Mouse (Mus musculus) lung, postnatal 36 days (tissue): ENCODE results near the gene Tmem182.

Source experiments
- DNase-seq: peaks from one replicate; pipeline ENCODE4 v3.0.0; 2022; ENCODE audit warnings: mixed read lengths

Tmem182 gene

GRCm38 (mm10) chr1:40800908-40801307 is 4.5 kb upstream of the Tmem182 start:
- no peak for DNase-seq

GRCm38 (mm10) chr1:40802759-40803158 is 2.6 kb upstream of the Tmem182 start:
- peak; percentile 71 for DNase-seq

DNA sequence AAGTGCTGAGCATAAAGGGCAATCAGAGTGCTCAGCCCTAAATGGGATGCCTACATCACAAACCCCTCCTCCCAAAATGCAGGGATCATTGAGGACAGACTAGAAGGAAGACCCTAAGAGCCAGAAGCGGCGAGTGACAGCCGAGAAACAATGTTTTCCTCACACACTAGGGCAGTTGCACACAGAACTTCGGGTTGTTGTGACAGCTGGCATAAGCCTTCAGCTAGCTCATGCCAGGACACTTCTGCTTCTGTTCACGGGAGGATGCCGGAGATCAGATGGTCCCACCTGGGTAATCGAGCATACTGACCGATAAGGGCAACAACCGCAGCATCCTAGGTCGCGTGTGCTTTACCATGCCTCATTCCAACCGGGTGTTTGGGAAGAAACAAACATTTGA is 1.3 kb upstream of the Tmem182 start:
- no peak for DNase-seq

DNA sequence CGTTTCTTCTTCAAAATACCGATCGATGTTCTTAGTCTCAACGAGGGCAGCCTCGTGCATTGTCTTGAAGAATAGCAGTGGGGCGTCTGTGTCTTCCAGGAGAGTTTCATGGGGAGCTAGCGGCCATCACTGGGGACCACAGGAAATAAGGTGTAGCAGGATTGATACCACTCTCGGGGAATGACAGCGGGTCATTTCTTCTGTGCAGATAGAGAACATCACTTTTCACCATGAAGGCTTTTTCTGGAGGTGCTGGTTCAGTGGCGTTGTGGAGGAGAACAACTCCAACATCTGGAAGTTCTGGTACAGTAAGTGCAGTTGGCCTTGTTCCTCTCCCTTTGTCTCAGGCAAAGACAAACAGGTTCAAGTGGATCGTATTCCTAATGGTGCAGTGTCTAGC is 490 bp downstream of the Tmem182 start:
- no peak for DNase-seq

DNA sequence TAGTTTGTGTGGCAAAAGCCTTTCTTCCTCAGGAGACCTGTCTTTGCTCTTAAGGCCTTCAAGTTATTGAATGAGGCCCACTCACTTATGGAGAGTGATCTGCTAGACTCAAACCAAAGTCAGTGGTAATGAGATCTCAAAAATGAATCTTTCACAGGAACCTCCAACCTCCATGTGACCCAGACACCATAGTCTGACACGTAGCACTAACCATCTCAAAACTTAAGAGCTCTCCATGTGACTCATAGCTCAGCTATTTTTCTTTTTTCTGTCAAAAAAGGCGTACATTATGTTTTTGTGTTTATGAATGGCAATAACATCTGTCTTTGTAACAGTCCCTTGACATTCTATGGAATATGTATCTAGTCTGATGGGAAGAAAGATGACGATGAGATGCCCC is 3.2 kb downstream of the Tmem182 start:
- no peak for DNase-seq

GRCm38 (mm10) chr1:40815071-40815845 is 9.9 kb downstream of the Tmem182 start:
- DNase-seq: peak; percentile 2

DNA sequence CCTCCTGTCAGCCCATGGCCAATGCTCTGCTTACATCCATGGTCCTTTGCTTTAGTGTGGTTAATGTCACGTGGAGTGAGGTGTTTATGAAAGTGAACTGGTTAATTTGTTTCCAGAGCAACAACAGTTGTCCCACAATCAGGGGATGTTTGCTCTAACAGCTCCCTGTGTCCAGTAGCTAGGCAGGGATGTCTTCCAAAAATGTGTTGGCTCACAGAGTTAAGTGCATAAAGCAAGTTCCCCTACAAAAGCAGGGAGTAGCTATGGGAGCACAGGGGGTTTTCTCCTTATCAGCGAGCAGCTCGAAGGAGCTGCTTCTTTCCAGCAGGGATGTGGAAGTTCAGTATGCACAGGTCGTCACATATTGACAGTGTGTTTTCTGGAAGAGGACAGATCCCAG is 19.1 kb downstream of the Tmem182 start:
- DNase-seq: no peak

- DNase-seq: no peak
Measured at GRCm38 (mm10) chr1:40824936-40825335, 19.5 kb downstream of the Tmem182 start.

DNA sequence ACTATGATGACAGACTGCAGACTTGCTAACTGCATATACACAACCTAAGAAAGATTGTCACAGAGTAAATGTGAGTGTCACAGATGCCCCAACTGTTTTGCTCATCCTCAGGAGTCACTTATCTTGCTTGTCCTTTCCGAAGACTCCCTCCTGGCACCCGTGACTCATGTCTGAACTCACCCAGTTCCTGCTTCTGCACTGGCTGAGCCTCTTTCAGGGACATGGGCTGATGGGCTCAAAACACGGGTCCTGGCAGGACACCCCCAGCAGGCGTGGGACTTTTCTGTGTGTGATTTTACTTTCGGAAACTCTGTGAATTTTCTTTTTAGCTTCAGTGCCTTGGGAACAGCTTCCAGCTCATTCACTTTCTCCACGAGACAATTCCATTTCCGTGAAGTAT is 20.4 kb downstream of the Tmem182 start:
- no peak for DNase-seq

DNA sequence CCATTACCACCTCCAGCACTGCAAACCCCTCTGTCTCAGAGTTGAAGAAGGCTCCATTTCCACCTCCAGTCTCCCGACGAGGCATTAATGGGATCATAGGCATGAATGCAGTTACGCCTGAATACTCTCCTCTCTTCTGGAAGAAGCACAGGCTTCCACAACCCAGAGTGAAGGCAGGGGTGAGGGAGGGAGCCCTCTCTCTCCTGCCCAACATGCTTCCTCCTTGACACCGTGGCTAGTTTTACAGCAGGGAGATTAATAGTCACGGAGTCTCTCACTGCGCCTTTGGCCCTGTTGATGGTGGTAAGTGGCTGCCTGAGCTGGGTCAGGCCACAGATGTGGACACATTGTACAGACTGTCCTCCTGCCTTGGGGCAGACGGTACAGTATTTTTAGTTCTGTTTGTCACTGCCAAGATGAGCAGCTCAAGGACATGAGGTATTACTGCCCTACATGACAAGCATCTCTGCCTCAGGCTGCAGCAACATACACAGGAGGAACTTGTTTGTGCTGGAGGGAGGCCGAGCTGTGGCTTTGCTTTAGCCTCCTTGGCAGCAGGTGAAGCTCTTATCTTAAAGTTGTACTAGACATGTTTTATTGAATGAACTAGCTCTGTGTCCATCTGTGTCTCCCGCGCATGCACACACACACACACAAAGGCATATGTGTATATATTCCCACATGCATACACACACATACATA is 24.0 kb downstream of the Tmem182 start:
- no peak for DNase-seq

- no peak for DNase-seq
Measured at GRCm38 (mm10) chr1:40830712-40831507, 25.5 kb downstream of the Tmem182 start.

GRCm38 (mm10) chr1:40835468-40835867 is 30.1 kb downstream of the Tmem182 start:
- no peak for DNase-seq

DNA sequence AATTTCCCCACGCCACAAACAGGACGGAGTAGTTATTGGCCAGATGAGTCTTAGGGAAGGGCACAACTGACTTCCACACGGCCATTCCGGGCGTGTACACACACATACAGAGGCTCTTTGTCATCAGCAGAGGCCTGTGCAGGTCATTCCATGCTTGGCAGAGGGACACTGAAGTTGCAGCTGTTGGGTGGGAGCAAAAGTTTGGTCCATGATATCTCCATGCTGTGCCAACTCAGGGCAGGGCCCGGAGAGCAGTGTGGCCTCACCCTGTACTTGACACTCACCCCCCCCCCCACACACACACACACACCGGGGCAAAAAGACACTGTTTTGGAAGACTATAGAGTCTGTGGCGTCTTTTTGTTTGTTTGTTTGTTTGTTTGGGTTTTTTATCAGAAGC is 35.2 kb downstream of the Tmem182 start:
- no peak for DNase-seq

DNA sequence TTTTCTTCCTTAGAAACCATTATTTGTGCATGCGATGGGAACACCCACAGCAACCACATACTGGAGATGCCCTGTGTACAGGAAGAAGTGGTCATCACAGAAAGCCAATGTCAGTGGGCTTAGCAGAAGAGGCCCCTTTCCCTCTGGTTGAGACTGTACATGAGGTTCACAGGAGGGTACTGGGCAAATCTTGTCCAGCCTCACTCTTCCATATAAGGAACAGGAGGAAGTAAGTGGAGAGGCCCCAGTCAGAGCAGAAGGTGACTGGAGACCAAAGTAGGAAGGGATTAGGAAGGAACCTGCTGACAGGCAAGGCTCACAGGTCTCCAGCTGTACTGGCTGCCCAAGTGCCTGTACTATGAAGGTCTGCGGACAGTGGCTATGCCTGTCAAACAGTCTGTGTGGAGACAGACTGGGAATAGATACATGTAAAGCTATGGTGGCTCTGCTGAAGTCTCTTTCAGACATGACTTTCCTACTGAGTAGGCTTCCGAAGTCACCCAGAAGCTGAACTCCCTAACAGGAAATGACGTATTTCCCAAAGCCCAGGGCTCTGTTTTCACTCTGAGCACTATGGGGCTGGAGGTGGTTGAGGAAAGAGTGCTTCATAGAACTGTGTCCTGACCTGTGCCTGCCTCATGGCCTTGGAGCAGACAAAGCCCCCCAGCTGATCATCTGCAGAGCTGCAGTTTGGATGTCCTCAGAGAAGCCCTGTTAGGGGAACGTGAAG is 35.8 kb downstream of the Tmem182 start:
- DNase-seq: peak; percentile 3

DNA sequence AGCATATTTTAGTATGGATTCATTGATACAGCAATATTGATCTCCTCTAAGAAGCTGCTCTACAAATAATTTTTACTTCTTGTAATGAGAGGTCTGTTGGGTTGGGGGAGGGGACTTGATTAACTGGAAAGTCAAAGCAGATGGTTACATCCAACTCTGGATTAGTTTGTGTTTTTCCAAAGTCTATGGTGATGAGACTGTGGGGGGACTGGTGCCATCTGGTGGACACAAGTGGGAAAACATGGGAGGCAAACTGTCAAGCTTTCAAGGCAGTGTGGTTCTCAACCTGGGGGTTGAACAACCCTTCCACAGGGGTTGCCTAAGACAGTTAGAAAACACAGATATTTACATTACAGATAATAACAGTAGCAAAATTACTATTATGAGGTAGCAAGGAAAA is 39.2 kb downstream of the Tmem182 start:
- peak; percentile 48 for DNase-seq

- DNase-seq: no peak
Measured at GRCm38 (mm10) chr1:40847196-40847938, 42.0 kb downstream of the Tmem182 start.

DNA sequence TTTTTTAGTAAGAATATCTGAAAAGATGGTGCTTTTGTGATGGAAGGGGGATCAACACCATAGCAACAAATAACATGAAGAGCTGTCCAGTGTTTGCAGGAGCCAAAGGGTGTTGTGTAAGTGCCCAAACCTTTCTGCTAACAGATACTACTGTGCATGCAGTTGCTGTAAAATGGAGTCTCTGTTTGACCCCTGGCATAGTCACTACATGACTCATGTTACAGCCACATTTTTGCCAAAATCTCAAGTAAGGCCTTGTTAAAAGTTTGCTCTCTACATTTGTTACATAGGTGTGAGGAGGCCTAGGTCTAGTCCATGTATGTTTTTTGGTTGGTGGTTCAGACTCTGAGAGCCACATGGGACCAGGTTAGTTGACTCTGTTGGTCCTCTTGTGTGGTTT is 45.9 kb downstream of the Tmem182 start:
- DNase-seq: no peak

- no peak for DNase-seq
Measured at GRCm38 (mm10) chr1:40855268-40855667, 49.9 kb downstream of the Tmem182 start.

DNA sequence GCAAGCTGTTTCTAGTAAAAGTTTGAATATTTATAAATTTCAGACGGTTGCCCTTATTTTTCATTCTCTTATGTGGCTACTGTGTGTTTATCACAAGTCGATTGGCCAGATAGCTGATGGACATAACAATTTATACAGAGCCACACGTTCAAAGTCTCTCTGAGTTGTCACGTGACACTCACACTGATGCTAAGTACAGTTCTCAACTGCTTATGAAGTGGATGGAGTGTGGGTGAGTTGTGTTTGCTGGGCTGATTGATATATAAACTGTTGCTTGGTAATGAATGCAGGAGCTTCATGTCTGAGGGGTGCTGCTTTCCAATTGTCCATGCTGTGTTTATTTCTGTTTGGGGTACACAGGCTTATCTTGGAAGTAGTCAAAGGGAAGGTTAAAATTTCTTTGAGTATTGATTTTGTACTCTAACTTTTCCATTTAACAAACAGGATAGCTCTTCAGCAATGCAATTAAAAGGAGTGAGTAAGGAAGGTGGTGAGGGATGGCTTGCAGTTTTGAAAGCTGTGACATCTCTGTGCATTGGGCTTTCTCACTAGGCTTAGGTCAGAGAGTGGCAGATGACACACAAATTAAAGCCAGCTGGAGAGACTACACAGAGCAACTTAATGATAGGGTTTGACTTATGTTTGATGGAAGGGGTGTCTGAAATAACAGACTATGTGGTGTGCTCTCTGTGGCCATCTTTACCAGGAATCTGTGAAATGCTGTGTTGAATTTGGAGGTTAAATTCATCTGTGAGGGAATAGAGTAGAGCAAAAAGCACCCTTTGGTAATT is 51.6 kb downstream of the Tmem182 start:
- DNase-seq: no peak

GRCm38 (mm10) chr1:40865043-40865442 is 59.6 kb downstream of the Tmem182 start:
- no peak for DNase-seq

DNA sequence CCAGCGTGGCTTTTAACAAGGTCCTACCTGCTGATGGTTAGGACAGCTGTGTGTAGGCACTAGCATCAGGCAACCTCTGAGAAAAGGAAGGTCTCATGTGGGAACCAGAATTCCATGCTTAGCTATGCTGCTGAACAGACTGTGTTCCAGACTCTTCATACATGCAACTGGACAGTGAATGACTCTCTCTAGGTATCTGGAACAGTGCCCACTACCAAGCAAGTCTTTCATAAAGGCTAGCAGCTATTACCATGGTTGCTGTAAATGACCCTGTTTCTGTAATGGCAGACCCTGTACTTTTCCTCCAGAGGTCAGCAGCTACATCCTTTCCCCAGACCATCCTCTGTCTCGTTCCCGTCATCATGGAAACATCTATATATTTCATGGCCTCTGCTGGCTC is 61.7 kb downstream of the Tmem182 start:
- DNase-seq: no peak
